Mouse (Mus musculus) megakaryocyte progenitor cell, adult 5-6 weeks (primary cell): Measurements from ENCODE around the gene Tdrd12. TPM values are rescaled to one million over a fixed set of nuclear protein-coding genes. Genes with fewer than 3 reads are reported as not detected.

ENCODE experiments used
- ATAC-seq: replicated peaks from 2 replicates; pipeline ENCODE4 v1.8.0; 2016; ENCODE audit warnings: mild to moderate bottlenecking, moderate TSS enrichment, inconsistent platforms; ENCODE audit not compliant: poor library complexity
- total RNA-seq, 2 experiments: library from RNA; stranded (forward) in 1 of 2; stranded (reverse) in 1 of 2; fragments of 157-497, 149-512 nt in 1 of 2; fragments of 200-1000 nt in 1 of 2; gene quantifications; 2 replicates each; pipeline versions ENCODE4 v1.2.3 to v1.2.4; 2015 to 2017

The Tdrd12 gene
- total RNA-seq, 2 experiments from 2014 or later = 0.20 TPM; not detected in 1

GRCm38 (mm10) chr7:35456091-35456814, 81.3 kb downstream of the Tdrd12 start:
- no peak for ATAC-seq

GRCm38 (mm10) chr7:35448867-35449266, 88.7 kb downstream of the Tdrd12 start:
- ATAC-seq = no peak

- no peak for ATAC-seq
Measured at GRCm38 (mm10) chr7:35447996-35448846, 89.3 kb downstream of the Tdrd12 start, which contains the start of gene Slc7a9. TSS of gene Slc7a9 (plus strand) at chr7:35448796.

GRCm38 (mm10) chr7:35447501-35447900, 90.0 kb downstream of the Tdrd12 start:
- no peak for ATAC-seq

- no peak for ATAC-seq
Measured at GRCm38 (mm10) chr7:35435266-35435665, 102.3 kb downstream of the Tdrd12 start.

GRCm38 (mm10) chr7:35428146-35428545, 109.4 kb downstream of the Tdrd12 start:
- no peak for ATAC-seq

GRCm38 (mm10) chr7:35423071-35423470, 114.5 kb downstream of the Tdrd12 start:
- peak; percentile 57 for ATAC-seq

Other genes with a start within 250 kb of the Tdrd12 start
- gene Gpatch1, start 219.3 kb downstream of the Tdrd12 start, total RNA-seq (2015) = 12.2 and 13.0 TPM in 2 replicates
- 14.0 and 17.2 TPM in 2 replicates for gene Gpatch1, start 219.3 kb downstream of the Tdrd12 start, total RNA-seq (2017)
- gene Rhpn2, start 203.6 kb downstream of the Tdrd12 start, total RNA-seq (2015) = not detected in 2 replicates
- 0.10 TPM in 1 of 2 replicates, not detected in the other for gene Rhpn2, start 203.6 kb downstream of the Tdrd12 start, total RNA-seq (2017)
- 17.2 and 24.1 TPM in 2 replicates for gene Faap24, start 140.9 kb downstream of the Tdrd12 start, total RNA-seq (2015)
- 16.3 and 18.9 TPM in 2 replicates for gene Faap24, start 140.9 kb downstream of the Tdrd12 start, total RNA-seq (2017)
- gene Cep89, start 140.7 kb downstream of the Tdrd12 start, total RNA-seq (2015) = 9.6 and 16.9 TPM in 2 replicates
- 8.0 and 13.6 TPM in 2 replicates for gene Cep89, start 140.7 kb downstream of the Tdrd12 start, total RNA-seq (2017)
- gene Slc7a9, start 88.9 kb downstream of the Tdrd12 start, total RNA-seq (2015) = not detected in 2 replicates
- gene Slc7a9, start 88.9 kb downstream of the Tdrd12 start, total RNA-seq (2017) = not detected in 2 replicates
- gene Nudt19, start 18.6 kb upstream of the Tdrd12 start, total RNA-seq (2015) = 120 and 124 TPM in 2 replicates
- gene Nudt19, start 18.6 kb upstream of the Tdrd12 start, total RNA-seq (2017) = 41.1 and 61.3 TPM in 2 replicates
- 0.93 and 1.2 TPM in 2 replicates for gene Rgs9bp, start 47.8 kb upstream of the Tdrd12 start, total RNA-seq (2015)
- gene Rgs9bp, start 47.8 kb upstream of the Tdrd12 start, total RNA-seq (2017) = 0.92 and 1.0 TPM in 2 replicates
- gene Ankrd27, start 48.5 kb upstream of the Tdrd12 start, total RNA-seq (2015) = 37.5 and 44.2 TPM in 2 replicates
- 55.8 and 57.1 TPM in 2 replicates for gene Ankrd27, start 48.5 kb upstream of the Tdrd12 start, total RNA-seq (2017)
- 133 and 147 TPM in 2 replicates for gene Pdcd5, start 109.8 kb upstream of the Tdrd12 start, total RNA-seq (2015)
- 68.4 and 77.5 TPM in 2 replicates for gene Pdcd5, start 109.8 kb upstream of the Tdrd12 start, total RNA-seq (2017)
- gene Dpy19l3, start 216.7 kb upstream of the Tdrd12 start, total RNA-seq (2015) = 24.5 and 25.6 TPM in 2 replicates
- 15.2 and 26.8 TPM in 2 replicates for gene Dpy19l3, start 216.7 kb upstream of the Tdrd12 start, total RNA-seq (2017)